Mouse (Mus musculus) small intestine, adult 2 months (tissue): ENCODE data around the gene Ptprj.

Source experiments
- CTCF ChIP-seq: fragments of 200-500 bp; IDR thresholded peaks from 2 replicates; pipeline ENCODE4 v1.5.1; 2012; ENCODE audit warnings: low read depth, mild to moderate bottlenecking, control low read depth, inconsistent platforms, low read length, moderate library complexity, mixed read lengths; ENCODE audit not compliant: insufficient replicate concordance, insufficient read length; ENCODE audit errors: extremely low read depth
- POLR2A ChIP-seq: fragments of 200-500 bp; IDR thresholded peaks from 2 replicates; pipeline ENCODE4 v1.6.1; 2012; ENCODE audit warnings: low read depth, mild to moderate bottlenecking, control low read depth, inconsistent platforms, low read length, moderate library complexity

DNA sequence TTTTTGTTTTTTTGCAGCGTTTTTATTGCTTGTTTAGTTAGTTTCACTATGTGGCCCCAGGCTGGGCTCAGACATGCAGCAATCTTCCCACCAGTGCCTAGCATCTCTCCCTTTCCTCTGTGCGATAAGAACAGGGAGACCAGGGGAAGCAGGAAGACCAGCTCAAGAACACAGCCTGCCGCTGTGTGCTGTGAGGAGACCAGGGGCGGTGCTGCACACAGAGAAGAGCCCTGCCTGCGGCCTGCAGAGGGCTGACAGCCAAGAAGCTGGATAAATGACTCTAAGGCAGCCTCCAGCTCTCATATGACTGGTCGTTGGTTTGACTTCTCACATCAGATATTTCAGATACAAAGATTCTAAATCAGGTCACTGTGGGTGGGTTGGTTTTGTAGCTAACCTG lies 110.3 kb downstream of the Ptprj start:
- TF ChIP-seq POLR2A (no peak), CTCF (no peak)
